Mouse (Mus musculus): ENCODE measurements around the gene Pdzd7.

Gene Pdzd7

GRCm38 (mm10) chr19:45045651-45046050 lies at the start of gene Pdzd7:
Gene Pdzd7, minus strand, starts transcription at chr19:45045717.
- no peak for DNase-seq (ENCODE audit: low read depth, low spot score)

- DNase-seq (ENCODE audit: low read depth, low spot score): no peak
These were observed 36.5 kb upstream of the Pdzd7 start for GRCm38 (mm10) chr19:45081841-45082550.

- DNase-seq (ENCODE audit: low read depth, low spot score): peak; percentile 22
These were observed 35.8 kb upstream of the Pdzd7 start for GRCm38 (mm10) chr19:45081279-45081678.

GRCm38 (mm10) chr19:45080711-45081110 lies 35.2 kb upstream of the Pdzd7 start:
- DNase-seq (ENCODE audit: low read depth, low spot score): no peak

GRCm38 (mm10) chr19:45079769-45080515 lies 34.4 kb upstream of the Pdzd7 start:
- DNase-seq (ENCODE audit: low read depth, low spot score): peak; percentile 49

- DNase-seq (ENCODE audit: low read depth, low spot score): no peak
These were observed 33.7 kb upstream of the Pdzd7 start for GRCm38 (mm10) chr19:45078971-45079764.

GRCm38 (mm10) chr19:45077742-45078645 lies 32.5 kb upstream of the Pdzd7 start:
- DNase-seq (ENCODE audit: low read depth, low spot score): no peak

- DNase-seq (ENCODE audit: low read depth, low spot score): peak; percentile 36
These were observed 31.3 kb upstream of the Pdzd7 start for GRCm38 (mm10) chr19:45076586-45077510.

- no peak for DNase-seq (ENCODE audit: low read depth, low spot score)
These were observed 30.6 kb upstream of the Pdzd7 start for GRCm38 (mm10) chr19:45076036-45076575.

GRCm38 (mm10) chr19:45075323-45076035 lies 30.0 kb upstream of the Pdzd7 start:
- DNase-seq (ENCODE audit: low read depth, low spot score): no peak

GRCm38 (mm10) chr19:45074580-45075322 lies 29.2 kb upstream of the Pdzd7 start, which contains the start of gene Kazald1:
Gene Kazald1, plus strand, starts transcription at chr19:45075241.
- peak; percentile 95 for DNase-seq (ENCODE audit: low read depth, low spot score)

- DNase-seq (ENCODE audit: low read depth, low spot score): peak; percentile 70
These were observed 28.5 kb upstream of the Pdzd7 start for GRCm38 (mm10) chr19:45073871-45074542.

GRCm38 (mm10) chr19:45067758-45068510 lies 22.4 kb upstream of the Pdzd7 start:
- no peak for DNase-seq (ENCODE audit: low read depth, low spot score)

- DNase-seq (ENCODE audit: low read depth, low spot score): no peak
These were observed 21.7 kb upstream of the Pdzd7 start for GRCm38 (mm10) chr19:45067170-45067569.

GRCm38 (mm10) chr19:45065226-45065625 lies 19.7 kb upstream of the Pdzd7 start:
- no peak for DNase-seq (ENCODE audit: low read depth, low spot score)

GRCm38 (mm10) chr19:45063565-45064292 lies 18.2 kb upstream of the Pdzd7 start:
- DNase-seq (ENCODE audit: low read depth, low spot score): no peak

Data from skeletal muscle tissue, adult 2 months (tissue).